Mouse (Mus musculus) T-helper 2 cell (primary cell): ENCODE data around the gene Fbxw22.
"Not testable (repeated sequence)": the region's sequence is repeated elsewhere in the genome, so short reads cannot be mapped to it uniquely, and the experiment has no call there.

ENCODE experiments used
- in situ Hi-C: fragments of 300-600 bp; cut with MboI, MseI; formaldehyde crosslinking; loops from one replicate; pipeline ENCODE4 v1.15.1; 2025; ENCODE audit warnings: high pct_unique_total_duplicates

The Fbxw22 gene

GRCm38 (mm10) chr9:109404196-109404595 lies at the start of gene Fbxw22:
Gene Fbxw22, minus strand, starts transcription at chr9:109404296.
- in situ Hi-C loops = not testable (repeated sequence)

GRCm38 (mm10) chr9:109449040-109449439 lies 44.9 kb upstream of the Fbxw22 start, which contains the start of gene Fbxw16:
Gene Fbxw16, minus strand, starts transcription at chr9:109449140.
- in situ Hi-C loops = no loop called here

- in situ Hi-C loops = no loop called here
Observed at GRCm38 (mm10) chr9:109432956-109433355, 28.9 kb upstream of the Fbxw22 start.

GRCm38 (mm10) chr9:109339559-109339958 lies 64.5 kb downstream of the Fbxw22 start, which contains the start of gene Fbxw28:
Gene Fbxw28, minus strand, starts transcription at chr9:109339659.
- in situ Hi-C loops = loop anchor here (25.0 kb wide), 1 partner anchor 1077 kb away; the partner anchor contains the start of gene Dag1
